Mouse (Mus musculus) olfactory bulb, adult 2 months (tissue): Measurements from ENCODE around the gene Sms.

ENCODE experiments used
- CTCF ChIP-seq: fragments of 200-500 bp; IDR thresholded peaks from 2 replicates; pipeline ENCODE4 v1.5.1; 2012; ENCODE audit warnings: low read depth, mild to moderate bottlenecking, low read length, moderate library complexity; ENCODE audit not compliant: insufficient read depth
- POLR2A ChIP-seq: fragments of 200-500 bp; IDR thresholded peaks from 2 replicates; pipeline ENCODE4 v1.6.1; 2012; ENCODE audit warnings: mild to moderate bottlenecking, low read depth, low read length, moderate library complexity; ENCODE audit not compliant: insufficient read depth

DNA sequence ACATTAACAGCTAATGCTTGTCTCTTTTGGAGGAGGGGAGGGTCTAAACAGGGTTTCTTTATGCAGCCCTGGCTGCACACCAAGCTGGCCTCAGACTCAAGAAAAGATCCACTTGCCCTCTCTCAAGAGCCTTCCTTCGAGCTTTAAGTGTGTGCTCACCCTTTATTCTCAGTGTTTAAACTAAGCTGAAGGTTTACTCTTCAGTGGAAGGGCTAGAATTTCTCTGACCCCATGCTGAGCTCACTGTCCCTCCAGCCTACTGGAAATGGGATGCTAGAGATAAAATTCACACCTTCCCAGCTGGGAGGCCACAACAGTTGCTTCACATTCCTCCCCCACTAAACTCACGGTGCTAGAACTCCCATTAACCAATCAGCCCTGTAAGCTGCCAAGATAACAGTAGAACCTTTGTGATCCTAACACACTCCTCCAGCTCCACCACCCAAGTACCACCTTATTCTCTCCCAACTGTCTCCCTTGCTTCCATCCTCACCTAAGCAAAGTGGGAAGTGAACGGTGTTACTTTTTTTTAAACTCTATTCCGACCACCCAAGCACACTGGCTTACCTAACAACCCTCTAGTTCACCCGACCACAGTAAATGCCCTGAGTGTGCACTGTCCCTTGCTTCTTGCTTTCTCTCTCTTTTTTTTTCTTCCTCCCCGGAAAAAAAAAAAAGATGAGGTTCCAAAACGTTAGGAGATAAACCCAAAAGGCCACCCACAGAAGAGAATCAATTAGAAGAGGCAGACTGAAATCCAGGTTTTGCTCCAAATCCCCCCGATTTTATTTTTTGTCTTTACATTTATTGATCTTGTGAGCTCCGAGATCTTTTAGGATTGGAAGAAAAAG is 2.0 kb downstream of the Sms start:
- TF ChIP-seq CTCF: no peak
- no peak for TF ChIP-seq POLR2A
